Mouse (Mus musculus): Measurements from ENCODE around the gene Adgrl4. TPM values are rescaled to one million over a fixed set of nuclear protein-coding genes. Genes with fewer than 3 reads are reported as not detected.

The Adgrl4 gene
- polyA plus RNA-seq, 1 experiment = not detected

DNA sequence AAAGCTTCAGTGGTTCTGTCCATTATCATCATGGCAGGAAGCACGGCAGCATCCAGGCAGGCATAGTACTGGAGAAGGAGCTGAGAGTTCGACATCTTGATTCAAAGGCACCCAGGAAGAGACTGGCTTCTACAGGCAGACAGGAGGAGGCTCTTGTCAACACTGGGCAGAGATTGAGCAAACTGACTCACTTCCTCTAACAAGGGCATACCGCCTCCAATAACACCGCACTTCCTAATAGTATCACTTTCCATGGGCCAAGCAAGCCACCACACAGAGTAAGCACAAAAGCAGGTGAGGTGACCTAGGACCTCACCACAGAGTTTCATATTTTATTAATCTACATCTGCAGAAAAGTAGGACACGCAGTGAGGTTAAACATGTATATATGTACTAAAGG, 73.5 kb downstream of the Adgrl4 start:
- H3ac ChIP-seq (ENCODE audit: control insufficient read depth, insufficient read length) = no peak overlapping the region
- H3K4me3 ChIP-seq = no peak overlapping the region
- TF ChIP-seq POLR2AphosphoS2 (IDR thresholded peaks at IDR 0.05; ENCODE audit: insufficient read length, low read depth) = no peak
- no peak for TF ChIP-seq POLR2A (IDR thresholded peaks at IDR 0.05; ENCODE audit: insufficient read length, low read depth)
- no peak for TF ChIP-seq TCF3 (IDR thresholded peaks at IDR 0.05; ENCODE audit: insufficient read length, low read depth)
- no peak for TF ChIP-seq CEBPB (IDR thresholded peaks at IDR 0.05; ENCODE audit: insufficient read depth, poor library complexity, severe bottlenecking)
- no peak for TF ChIP-seq MYOD1 (IDR thresholded peaks at IDR 0.05; ENCODE audit: control insufficient read depth in 1 of 3, insufficient read length in 2 of 3, low read depth in 2 of 3)
- no peak for TF ChIP-seq TCF12 (IDR thresholded peaks at IDR 0.05; ENCODE audit: insufficient read depth, poor library complexity, severe bottlenecking)
- no peak for TF ChIP-seq E2F4 (IDR thresholded peaks at IDR 0.05; ENCODE audit: insufficient read depth)
- no peak for TF ChIP-seq MYOG (IDR thresholded peaks at IDR 0.05; ENCODE audit: control insufficient read depth in 1 of 3, insufficient read depth in 1 of 3, insufficient read length in 2 of 3, low read depth in 2 of 3)
- no peak for TF ChIP-seq SRF (IDR thresholded peaks at IDR 0.05; ENCODE audit: control insufficient read depth, insufficient read length, low read depth)
- TF ChIP-seq USF1 (IDR thresholded peaks at IDR 0.05; ENCODE audit: low read depth) = no peak
- no peak for TF ChIP-seq REST (IDR thresholded peaks at IDR 0.05; ENCODE audit: insufficient read depth, insufficient read length)
- no peak for TF ChIP-seq MAX (IDR thresholded peaks at IDR 0.05; ENCODE audit: low read depth)
- H3K27me3 ChIP-seq (ENCODE audit: control insufficient read depth, insufficient read depth, insufficient read length) = no peaks in the 10 kb centered on the region
- H3K36me3 ChIP-seq (ENCODE audit: control insufficient read depth, insufficient read depth) = no peaks in the 10 kb centered on the region
- no peaks in the 10 kb centered on the region for H3K79me2 ChIP-seq (ENCODE audit: control insufficient read depth, insufficient read depth)
- H3K4me2 ChIP-seq (ENCODE audit: low read depth) = no peak overlapping the region

DNA sequence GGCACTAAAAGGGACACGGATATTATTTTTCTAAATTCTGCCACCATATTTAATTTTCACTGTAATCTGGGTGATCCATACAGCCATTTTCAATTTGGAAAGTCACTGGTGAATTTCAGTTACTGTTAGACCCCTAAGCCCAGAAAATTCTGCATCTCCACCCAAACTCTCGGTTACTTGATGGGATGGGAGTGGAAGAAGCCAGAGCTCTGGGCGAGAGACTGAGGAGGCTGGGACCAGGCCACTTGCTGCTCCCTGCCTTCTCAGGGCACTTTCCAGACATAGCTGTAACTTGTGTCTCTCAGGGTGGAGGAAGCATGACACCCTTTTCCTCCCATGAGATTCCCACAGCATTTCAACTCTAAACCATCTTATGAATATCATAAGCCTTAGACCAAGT, 109.5 kb downstream of the Adgrl4 start:
- no peak for TF ChIP-seq SRF (IDR thresholded peaks at IDR 0.05; ENCODE audit: control insufficient read depth, insufficient read length, low read depth)
- TF ChIP-seq USF1 (IDR thresholded peaks at IDR 0.05; ENCODE audit: low read depth) = no peak
- TF ChIP-seq POLR2A (IDR thresholded peaks at IDR 0.05; ENCODE audit: insufficient read length, low read depth) = no peak
- TF ChIP-seq E2F4 (IDR thresholded peaks at IDR 0.05; ENCODE audit: insufficient read depth) = no peak
- no peak for TF ChIP-seq POLR2AphosphoS2 (IDR thresholded peaks at IDR 0.05; ENCODE audit: insufficient read length, low read depth)
- TF ChIP-seq MYOG (IDR thresholded peaks at IDR 0.05; ENCODE audit: control insufficient read depth in 1 of 3, insufficient read depth in 1 of 3, insufficient read length in 2 of 3, low read depth in 2 of 3) = no peak
- TF ChIP-seq MAX (IDR thresholded peaks at IDR 0.05; ENCODE audit: low read depth) = no peak
- no peak for TF ChIP-seq TCF3 (IDR thresholded peaks at IDR 0.05; ENCODE audit: insufficient read length, low read depth)
- TF ChIP-seq MYOD1 (IDR thresholded peaks at IDR 0.05; ENCODE audit: control insufficient read depth in 1 of 3, insufficient read length in 2 of 3, low read depth in 2 of 3) = no peak
- TF ChIP-seq TCF12 (IDR thresholded peaks at IDR 0.05; ENCODE audit: insufficient read depth, poor library complexity, severe bottlenecking) = no peak
- TF ChIP-seq CEBPB (IDR thresholded peaks at IDR 0.05; ENCODE audit: insufficient read depth, poor library complexity, severe bottlenecking) = no peak
- TF ChIP-seq REST (IDR thresholded peaks at IDR 0.05; ENCODE audit: insufficient read depth, insufficient read length) = no peak
- Histone ChIP-seq H3K79me2 (ENCODE audit: control insufficient read depth, insufficient read depth) (no peaks in the 10 kb centered on the region), H3K36me3 (ENCODE audit: control insufficient read depth, insufficient read depth) (no peaks in the 10 kb centered on the region), H3K4me3 (no peak overlapping the region), H3K27me3 (ENCODE audit: control insufficient read depth, insufficient read depth, insufficient read length) (no peaks in the 10 kb centered on the region), H3ac (ENCODE audit: control insufficient read depth, insufficient read length) (no peak overlapping the region), H3K4me2 (ENCODE audit: low read depth) (no peak overlapping the region)

DNA sequence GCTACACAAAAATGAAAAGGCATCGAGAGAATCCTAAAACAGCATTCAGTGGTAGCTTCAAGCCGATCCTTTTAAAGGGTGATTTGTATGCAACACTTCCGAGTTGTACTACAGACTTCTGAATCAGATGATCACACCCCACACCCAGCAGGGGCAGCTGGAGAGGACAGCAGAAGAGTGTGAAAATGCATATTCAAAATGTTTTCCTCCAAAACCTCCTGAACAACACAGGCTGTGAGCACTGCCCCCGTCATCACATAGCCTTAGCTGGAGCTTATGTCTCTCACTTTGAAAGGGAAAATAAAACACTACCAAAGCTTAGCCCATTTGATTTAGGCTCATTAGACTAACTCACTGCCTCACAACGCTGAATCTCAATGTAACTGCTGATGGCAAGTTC, 113.3 kb downstream of the Adgrl4 start:
- Histone ChIP-seq H3K36me3 (ENCODE audit: control insufficient read depth, insufficient read depth) (no peaks in the 10 kb centered on the region), H3K27me3 (ENCODE audit: control insufficient read depth, insufficient read depth, insufficient read length) (no peaks in the 10 kb centered on the region), H3K4me2 (ENCODE audit: low read depth) (no peak overlapping the region), H3ac (ENCODE audit: control insufficient read depth, insufficient read length) (no peak overlapping the region), H3K79me2 (ENCODE audit: control insufficient read depth, insufficient read depth) (no peaks in the 10 kb centered on the region), H3K4me3 (no peak overlapping the region)
- TF ChIP-seq MAX (IDR thresholded peaks at IDR 0.05; ENCODE audit: low read depth) = no peak
- no peak for TF ChIP-seq USF1 (IDR thresholded peaks at IDR 0.05; ENCODE audit: low read depth)
- no peak for TF ChIP-seq POLR2A (IDR thresholded peaks at IDR 0.05; ENCODE audit: insufficient read length, low read depth)
- TF ChIP-seq E2F4 (IDR thresholded peaks at IDR 0.05; ENCODE audit: insufficient read depth) = no peak
- TF ChIP-seq CEBPB (IDR thresholded peaks at IDR 0.05; ENCODE audit: insufficient read depth, poor library complexity, severe bottlenecking) = no peak
- TF ChIP-seq POLR2AphosphoS2 (IDR thresholded peaks at IDR 0.05; ENCODE audit: insufficient read length, low read depth) = no peak
- TF ChIP-seq REST (IDR thresholded peaks at IDR 0.05; ENCODE audit: insufficient read depth, insufficient read length) = no peak
- no peak for TF ChIP-seq TCF3 (IDR thresholded peaks at IDR 0.05; ENCODE audit: insufficient read length, low read depth)
- no peak for TF ChIP-seq MYOD1 (IDR thresholded peaks at IDR 0.05; ENCODE audit: control insufficient read depth in 1 of 3, insufficient read length in 2 of 3, low read depth in 2 of 3)
- no peak for TF ChIP-seq TCF12 (IDR thresholded peaks at IDR 0.05; ENCODE audit: insufficient read depth, poor library complexity, severe bottlenecking)
- no peak for TF ChIP-seq SRF (IDR thresholded peaks at IDR 0.05; ENCODE audit: control insufficient read depth, insufficient read length, low read depth)
- no peak for TF ChIP-seq MYOG (IDR thresholded peaks at IDR 0.05; ENCODE audit: control insufficient read depth in 1 of 3, insufficient read depth in 1 of 3, insufficient read length in 2 of 3, low read depth in 2 of 3)

DNA sequence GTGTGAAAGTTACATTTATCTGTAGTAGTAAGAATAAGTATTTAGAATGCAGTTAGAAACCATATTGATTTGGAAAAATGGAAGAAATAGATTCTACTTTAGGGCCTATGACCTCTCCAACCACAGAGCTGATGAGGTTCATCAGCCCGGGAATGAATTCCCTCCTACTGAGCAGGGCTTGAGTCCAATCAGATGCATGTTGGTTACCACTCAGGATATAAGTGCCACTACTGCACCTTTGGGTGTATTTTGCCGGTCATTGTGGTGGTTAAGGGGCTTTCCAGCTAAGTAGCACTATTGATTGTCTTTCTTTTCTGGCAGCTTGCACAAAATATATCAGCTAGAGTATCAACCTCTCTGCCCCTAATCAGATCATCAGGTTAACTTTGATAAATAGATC, 118.9 kb downstream of the Adgrl4 start:
- Histone ChIP-seq H3K27me3 (ENCODE audit: control insufficient read depth, insufficient read depth, insufficient read length) (no peaks in the 10 kb centered on the region), H3K79me2 (ENCODE audit: control insufficient read depth, insufficient read depth) (no peaks in the 10 kb centered on the region), H3K36me3 (ENCODE audit: control insufficient read depth, insufficient read depth) (no peaks in the 10 kb centered on the region), H3ac (ENCODE audit: control insufficient read depth, insufficient read length) (no peak overlapping the region), H3K4me2 (ENCODE audit: low read depth) (no peak overlapping the region), H3K4me3 (no peak overlapping the region)
- no peak for TF ChIP-seq SRF (IDR thresholded peaks at IDR 0.05; ENCODE audit: control insufficient read depth, insufficient read length, low read depth)
- TF ChIP-seq REST (IDR thresholded peaks at IDR 0.05; ENCODE audit: insufficient read depth, insufficient read length) = no peak
- no peak for TF ChIP-seq CEBPB (IDR thresholded peaks at IDR 0.05; ENCODE audit: insufficient read depth, poor library complexity, severe bottlenecking)

DNA sequence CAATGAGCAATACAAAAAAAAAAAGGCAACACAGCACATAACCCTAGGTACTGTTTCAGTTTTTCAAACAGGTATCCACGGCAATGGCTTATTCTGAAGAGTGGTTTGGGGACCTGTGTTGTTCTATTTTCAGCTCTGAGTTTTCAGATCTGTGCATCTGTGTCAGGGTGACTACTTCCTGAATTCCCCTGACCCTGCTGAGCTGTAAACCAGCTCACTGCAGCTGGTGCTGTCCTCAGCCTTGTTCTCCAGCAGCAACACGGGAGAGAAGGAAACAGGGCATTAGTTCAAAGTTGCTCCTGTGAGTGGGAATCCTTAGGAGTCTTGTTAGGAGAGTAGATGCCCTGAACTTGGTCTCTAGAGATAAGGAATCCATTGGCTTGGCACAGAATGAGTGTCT, 119.4 kb downstream of the Adgrl4 start:
- no peaks in the 10 kb centered on the region for H3K36me3 ChIP-seq (ENCODE audit: control insufficient read depth, insufficient read depth)
- H3ac ChIP-seq (ENCODE audit: control insufficient read depth, insufficient read length) = no peak overlapping the region
- no peaks in the 10 kb centered on the region for H3K79me2 ChIP-seq (ENCODE audit: control insufficient read depth, insufficient read depth)
- H3K4me3 ChIP-seq = no peak overlapping the region
- H3K4me2 ChIP-seq (ENCODE audit: low read depth) = no peak overlapping the region
- no peaks in the 10 kb centered on the region for H3K27me3 ChIP-seq (ENCODE audit: control insufficient read depth, insufficient read depth, insufficient read length)
- no peak for TF ChIP-seq POLR2AphosphoS2 (IDR thresholded peaks at IDR 0.05; ENCODE audit: insufficient read length, low read depth)
- TF ChIP-seq MYOD1 (IDR thresholded peaks at IDR 0.05; ENCODE audit: control insufficient read depth in 1 of 3, insufficient read length in 2 of 3, low read depth in 2 of 3) = no peak
- TF ChIP-seq MAX (IDR thresholded peaks at IDR 0.05; ENCODE audit: low read depth) = no peak
- no peak for TF ChIP-seq TCF12 (IDR thresholded peaks at IDR 0.05; ENCODE audit: insufficient read depth, poor library complexity, severe bottlenecking)
- TF ChIP-seq USF1 (IDR thresholded peaks at IDR 0.05; ENCODE audit: low read depth) = no peak
- no peak for TF ChIP-seq SRF (IDR thresholded peaks at IDR 0.05; ENCODE audit: control insufficient read depth, insufficient read length, low read depth)
- no peak for TF ChIP-seq TCF3 (IDR thresholded peaks at IDR 0.05; ENCODE audit: insufficient read length, low read depth)
- no peak for TF ChIP-seq E2F4 (IDR thresholded peaks at IDR 0.05; ENCODE audit: insufficient read depth)
